Mouse (Mus musculus) splenic B cell, adult 2 months (primary cell): ENCODE measurements around the gene Uri1.

Experiments
- DNase-seq: peaks from one replicate; pipeline ENCODE4 v3.0.0-alpha.2; 2011; ENCODE audit warnings: low read depth, low spot score
- H3K27me3 ChIP-seq: 2 replicates; pipeline ENCODE4 v1.6.1; 2012; ENCODE audit warnings: mild to moderate bottlenecking, low read length, moderate library complexity, mixed read lengths; ENCODE audit not compliant: control insufficient read depth, poor library complexity, insufficient read depth, severe bottlenecking
- H3K36me3 ChIP-seq: 2 replicates; pipeline ENCODE4 v1.6.1; 2012; ENCODE audit warnings: mild to moderate bottlenecking, low read length, moderate library complexity, mixed read lengths; ENCODE audit not compliant: control insufficient read depth, poor library complexity, insufficient read depth, severe bottlenecking

The Uri1 gene

GRCm38 (mm10) chr7:37921681-37922430 is 101.5 kb downstream of the Uri1 start:
- no peaks in the 10 kb centered on the region for H3K36me3 ChIP-seq
- no peaks in the 10 kb centered on the region for H3K27me3 ChIP-seq
- no peak for DNase-seq

GRCm38 (mm10) chr7:37918926-37919325 is 104.4 kb downstream of the Uri1 start:
- DNase-seq: no peak
- H3K27me3 ChIP-seq: no peaks in the 10 kb centered on the region
- H3K36me3 ChIP-seq: no peaks in the 10 kb centered on the region

- no peaks in the 10 kb centered on the region for H3K27me3 ChIP-seq
- no peak for DNase-seq
- no peaks in the 10 kb centered on the region for H3K36me3 ChIP-seq
Measured at GRCm38 (mm10) chr7:37916762-37917439, 106.5 kb downstream of the Uri1 start.

DNA sequence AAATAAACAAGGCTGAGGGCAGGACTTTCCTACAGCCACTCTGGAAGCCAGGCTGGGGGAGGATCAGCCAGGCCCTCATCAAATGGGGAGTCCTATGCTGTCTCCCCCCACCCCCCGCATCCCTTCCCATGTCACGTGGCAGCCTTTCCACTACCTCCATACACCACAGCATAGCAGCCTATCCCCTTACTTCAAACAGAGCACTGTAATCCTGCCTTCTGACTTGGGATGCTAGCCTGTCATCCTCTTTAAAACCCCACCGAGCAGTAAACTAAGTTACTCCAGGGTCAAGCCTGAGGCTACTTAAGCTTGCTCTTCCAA is 111.6 kb downstream of the Uri1 start:
- Histone ChIP-seq H3K27me3 (no peaks in the 10 kb centered on the region), H3K36me3 (no peaks in the 10 kb centered on the region)
- DNase-seq: no peak

DNA sequence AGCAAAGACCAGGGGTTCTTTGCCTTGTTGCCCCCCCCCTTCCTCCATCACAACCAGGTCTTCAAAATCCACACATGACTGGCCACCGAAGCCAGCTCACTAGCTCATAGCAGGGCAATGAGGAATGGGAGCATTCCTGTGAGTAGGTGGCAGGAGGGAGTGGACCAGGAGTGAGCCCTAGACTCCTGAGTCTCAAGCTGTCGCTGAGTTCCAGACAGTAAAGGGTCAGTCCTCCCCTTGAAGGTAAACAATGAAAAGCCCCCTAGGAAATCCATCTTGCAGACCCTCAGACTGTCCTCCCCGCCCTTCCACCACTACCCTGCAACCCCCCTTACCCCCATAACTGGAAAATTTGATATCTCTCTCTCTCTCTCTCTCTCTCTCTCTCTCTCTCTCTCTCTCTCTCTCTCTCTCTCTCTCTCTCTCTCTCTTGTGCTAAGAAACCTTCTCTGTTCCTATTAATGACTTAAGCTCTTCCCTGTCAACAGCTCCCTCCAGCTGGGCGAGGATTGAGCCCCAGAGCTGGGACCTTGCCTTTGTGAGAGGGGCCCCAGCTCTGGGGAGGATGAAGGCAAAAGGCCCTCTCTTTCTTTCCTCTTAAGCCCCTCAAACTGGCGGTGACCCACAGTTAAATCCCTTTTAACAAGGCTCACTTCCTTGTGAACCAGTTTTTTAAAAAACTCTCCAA is 112.1 kb downstream of the Uri1 start:
- no peaks in the 10 kb centered on the region for H3K36me3 ChIP-seq
- no peak for DNase-seq
- H3K27me3 ChIP-seq: no peaks in the 10 kb centered on the region

- Histone ChIP-seq H3K27me3 (no peaks in the 10 kb centered on the region), H3K36me3 (no peaks in the 10 kb centered on the region)
- DNase-seq: no peak
Measured at GRCm38 (mm10) chr7:37910161-37910560, 113.2 kb downstream of the Uri1 start.
